Mouse (Mus musculus) MEL (cell line): ENCODE results near the gene Syn3.

Experiments used
- CTCF ChIP-seq, 3 experiments: IDR thresholded peaks in 2 of 3; conservative IDR thresholded peaks in 1 of 3; 2 replicates each; pipeline ENCODE4 v1.5.1; 2011 to 2012; ENCODE audit warnings: low read length in 3 of 3, low read depth in 2 of 3, mild to moderate bottlenecking in 2 of 3, improper control_type of control experiment in 1 of 3, inconsistent platforms in 1 of 3, mixed read lengths in 1 of 3, moderate library complexity in 1 of 3; ENCODE audit not compliant: control insufficient read depth in 1 of 3, insufficient read depth in 1 of 3, poor library complexity in 1 of 3, severe bottlenecking in 1 of 3
- E2F4 ChIP-seq: IDR thresholded peaks from 2 replicates; pipeline ENCODE4 v1.6.1; 2011; ENCODE audit warnings: low read depth, low read length, improper control_type of control experiment, borderline replicate concordance
- ELF1 ChIP-seq: IDR thresholded peaks from 2 replicates; pipeline ENCODE4 v1.6.1; 2014; ENCODE audit warnings: low read depth, mild to moderate bottlenecking, inconsistent platforms, low read length, improper control_type of control experiment, moderate library complexity
- ETS1 ChIP-seq: IDR thresholded peaks from 2 replicates; pipeline ENCODE4 v1.6.1; 2012; ENCODE audit warnings: low read depth, mild to moderate bottlenecking, inconsistent platforms, low read length, improper control_type of control experiment, moderate library complexity
- GATA1 ChIP-seq: IDR thresholded peaks from 2 replicates; pipeline ENCODE4 v1.6.1; 2011; ENCODE audit warnings: low read depth, low read length, improper control_type of control experiment
- HCFC1 ChIP-seq: IDR thresholded peaks from 2 replicates; pipeline ENCODE4 v1.6.1; 2012; ENCODE audit warnings: low read depth, mild to moderate bottlenecking, inconsistent platforms, low read length, improper control_type of control experiment, moderate library complexity
- POLR2AphosphoS2 ChIP-seq: IDR thresholded peaks from 2 replicates; pipeline ENCODE4 v1.6.1; 2011; ENCODE audit warnings: low read length, improper control_type of control experiment
- RAD21 ChIP-seq: IDR thresholded peaks from 2 replicates; pipeline ENCODE4 v1.6.1; 2011; ENCODE audit warnings: mild to moderate bottlenecking, low read depth, low read length, improper control_type of control experiment
- TCF12 ChIP-seq: IDR thresholded peaks from 2 replicates; pipeline ENCODE4 v1.6.1; 2014; ENCODE audit warnings: low read depth, mild to moderate bottlenecking, inconsistent platforms, low read length, improper control_type of control experiment, moderate library complexity
- USF1 ChIP-seq: IDR thresholded peaks from 2 replicates; pipeline ENCODE4 v1.6.1; 2014; ENCODE audit warnings: low read depth, mild to moderate bottlenecking, inconsistent platforms, low read length, improper control_type of control experiment, moderate library complexity

GRCm38 (mm10) chr10:86341589-86341988 is 157.1 kb downstream of the Syn3 start:
- no peak for TF ChIP-seq ETS1
- no peak for TF ChIP-seq GATA1
- no peak for TF ChIP-seq USF1
- TF ChIP-seq CTCF (IDR thresholded peaks at IDR 0.05 in 2 of 3, conservative IDR thresholded peaks at IDR 0.05 in 1 of 3; ENCODE audit: control insufficient read depth in 1 of 3, insufficient read depth in 1 of 3, low read depth in 2 of 3, low read length in 3 of 3, poor library complexity in 1 of 3, severe bottlenecking in 1 of 3): no peak
- TF ChIP-seq RAD21: no peak
- no peak for TF ChIP-seq ELF1
- no peak for TF ChIP-seq TCF12
- TF ChIP-seq POLR2AphosphoS2: no peak
- TF ChIP-seq HCFC1: no peak
- no peak for TF ChIP-seq E2F4
